Mouse (Mus musculus): ENCODE data around the gene Dnajb12.
A peak's percentile ranks its signal among the peaks of the same experiment; 100 is the strongest.
"Not testable (repeated sequence)": the region's sequence is repeated elsewhere in the genome, so short reads cannot be mapped to it uniquely, and the experiment has no call there.

The Dnajb12 gene

GRCm38 (mm10) chr10:59872651-59873050 lies 6.7 kb upstream of the Dnajb12 start:
- not testable (repeated sequence) for DNase-seq

- DNase-seq = no peak
Measured at GRCm38 (mm10) chr10:59873206-59873605, 6.2 kb upstream of the Dnajb12 start.

DNA sequence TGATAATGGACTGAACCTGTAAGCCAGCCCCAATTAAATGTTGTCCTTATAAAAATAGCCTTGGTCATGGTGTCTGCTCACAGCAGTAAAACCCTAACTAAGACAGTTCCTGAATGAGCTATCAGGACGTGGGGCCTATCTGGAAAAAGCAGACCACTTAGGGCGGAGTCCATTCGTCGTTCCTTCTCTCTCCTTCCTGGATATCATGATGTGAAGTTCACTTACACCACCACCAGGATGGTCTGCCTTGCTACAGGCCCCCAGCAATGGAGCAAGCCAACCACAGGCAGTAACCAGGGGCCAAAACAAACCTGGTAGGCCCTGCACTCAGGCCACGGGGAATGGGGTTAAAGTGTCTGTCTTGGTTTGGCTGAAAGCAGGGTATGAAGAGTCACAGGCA lies 5.7 kb upstream of the Dnajb12 start:
- no peak for DNase-seq

GRCm38 (mm10) chr10:59875396-59875795 lies 4.0 kb upstream of the Dnajb12 start:
- DNase-seq = no peak

DNA sequence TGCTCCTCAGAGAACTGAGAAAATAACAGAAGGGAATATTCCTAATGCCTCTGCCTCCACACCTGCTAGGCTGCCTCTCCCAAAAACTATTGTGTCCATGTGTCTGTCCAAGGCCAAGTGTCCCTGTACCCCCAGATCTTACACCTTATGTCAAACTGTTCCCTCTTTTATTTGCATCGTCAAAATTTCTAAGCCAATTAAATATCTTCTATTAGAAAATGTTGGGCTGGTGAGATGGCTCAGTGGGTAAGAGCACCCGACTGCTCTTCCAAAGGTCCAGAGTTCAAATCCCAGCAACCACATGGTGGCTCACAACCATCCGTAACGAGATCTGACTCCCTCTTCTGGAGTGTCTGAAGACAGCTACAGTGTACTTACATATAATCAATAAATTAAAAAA lies 2.7 kb upstream of the Dnajb12 start:
- DNase-seq = not testable (repeated sequence)

DNA sequence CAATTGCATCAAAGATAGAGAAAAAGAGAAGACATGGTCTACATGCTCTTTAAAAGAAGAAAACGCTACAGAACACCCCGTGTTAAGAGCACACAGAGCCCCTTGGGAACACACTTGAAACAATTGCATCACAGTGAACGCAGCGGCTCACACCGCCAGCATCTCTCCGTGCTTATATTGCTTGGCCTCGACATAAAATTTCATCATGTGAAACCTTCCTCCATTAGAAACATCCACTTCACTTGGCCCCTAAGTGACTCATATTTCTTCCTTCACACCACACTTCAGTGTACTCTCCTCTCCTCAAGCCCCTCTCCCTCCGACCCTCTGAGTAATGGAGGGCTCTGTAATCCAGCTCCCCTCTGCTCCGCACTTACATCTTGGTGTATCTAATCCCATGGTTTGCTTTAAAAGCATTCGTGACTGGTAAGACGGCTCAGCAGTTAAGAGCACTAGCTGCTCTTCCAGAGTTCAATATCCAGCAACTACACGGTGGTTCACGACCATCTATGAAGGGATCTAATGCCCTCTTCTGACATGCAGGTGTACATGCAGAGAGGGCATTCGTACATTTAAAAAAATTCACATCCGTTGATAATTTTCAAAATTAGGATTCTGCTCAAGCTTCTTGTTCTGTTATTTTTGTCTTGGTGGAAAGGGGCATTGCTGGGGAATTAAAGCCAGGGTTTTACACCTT lies 1.8 kb upstream of the Dnajb12 start:
- DNase-seq = no peak

- DNase-seq = no peak
Measured at GRCm38 (mm10) chr10:59878823-59879222, 533 bp upstream of the Dnajb12 start.

DNA sequence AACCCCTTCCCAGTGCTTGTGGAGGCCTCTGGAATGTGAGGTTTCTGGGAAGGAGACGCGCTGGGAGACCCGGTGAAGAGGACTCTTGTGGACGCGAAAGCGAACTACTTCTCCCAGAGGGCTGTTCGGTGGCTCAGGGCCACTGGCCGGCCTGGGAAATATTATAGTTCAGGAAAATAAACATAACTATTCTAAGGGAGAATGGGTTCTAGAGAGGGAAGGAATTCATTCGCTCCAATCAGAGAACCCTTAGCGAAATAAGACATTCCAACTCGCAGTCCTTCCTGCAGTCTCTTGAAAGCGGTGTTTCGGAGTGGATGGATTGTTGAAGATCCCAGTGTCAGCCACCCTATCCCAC lies 652 bp downstream of the Dnajb12 start:
- no peak for DNase-seq

- DNase-seq = no peak
Measured at GRCm38 (mm10) chr10:59880837-59881236, 1.5 kb downstream of the Dnajb12 start.

GRCm38 (mm10) chr10:59884327-59885173 lies 5.2 kb downstream of the Dnajb12 start:
- no peak for DNase-seq

DNA sequence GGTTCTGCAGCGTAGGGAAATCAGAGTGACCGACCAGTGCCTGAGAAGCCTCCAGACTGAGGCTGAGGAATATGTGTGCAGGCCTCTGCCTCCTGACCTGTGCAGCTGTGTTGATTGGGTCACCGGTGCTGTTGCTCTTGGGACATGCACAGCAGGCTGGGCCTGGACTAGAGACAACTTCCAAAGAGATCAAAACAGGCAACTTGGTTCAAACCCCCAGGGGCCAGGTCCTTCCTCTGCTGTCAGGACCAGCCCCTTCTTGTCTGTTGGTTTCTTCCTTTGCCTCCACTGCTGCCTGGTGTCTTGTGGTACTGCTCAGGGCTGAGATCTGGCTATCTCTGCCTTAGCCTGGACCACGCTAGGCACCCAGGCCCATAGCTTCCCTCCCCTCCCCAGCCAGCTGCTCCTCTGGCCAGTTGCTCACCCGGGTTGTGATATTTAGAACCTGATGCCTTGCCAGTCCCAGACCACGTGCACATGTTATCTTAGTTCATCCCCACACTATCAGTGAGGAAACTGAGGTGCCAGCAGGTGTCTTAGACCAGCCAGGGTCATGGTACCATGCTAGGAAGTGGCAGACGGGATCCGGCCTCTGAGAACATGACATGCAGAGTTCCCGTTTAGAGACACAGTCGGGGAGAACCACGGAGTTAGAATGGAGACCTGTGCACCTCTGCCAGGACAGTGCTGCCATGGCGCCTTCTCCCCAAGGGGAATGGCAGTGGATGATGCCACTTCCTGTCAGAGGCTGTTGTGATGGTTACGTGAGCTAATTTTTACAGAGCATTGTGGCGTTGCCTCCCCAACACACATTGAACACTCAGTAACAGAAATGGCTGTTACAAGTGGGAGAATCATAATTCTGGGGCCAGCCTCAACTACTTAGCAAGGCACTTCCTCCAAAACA lies 6.1 kb downstream of the Dnajb12 start:
- DNase-seq = no peak

- DNase-seq = no peak
Measured at GRCm38 (mm10) chr10:59886081-59886466, 6.7 kb downstream of the Dnajb12 start.

DNA sequence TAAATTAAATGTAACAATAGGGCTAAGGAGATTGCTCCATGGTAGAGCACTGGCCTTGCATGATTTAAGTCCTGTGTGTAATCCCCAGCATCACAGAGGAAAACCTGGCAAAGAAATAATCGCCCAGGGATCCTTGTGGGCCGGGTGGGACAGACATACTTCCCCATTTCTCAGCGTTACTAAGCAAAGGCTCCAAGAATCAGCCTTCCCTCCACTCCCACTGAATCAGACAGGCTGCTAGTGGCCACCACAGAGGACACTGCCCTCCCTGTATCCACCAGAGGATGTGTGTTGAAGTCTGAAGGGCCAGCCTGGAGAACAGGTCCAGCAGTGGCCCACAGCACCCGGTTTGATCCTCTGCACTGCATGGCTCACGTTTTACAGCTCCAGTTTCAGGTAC lies 8.1 kb downstream of the Dnajb12 start:
- DNase-seq = no peak

DNA sequence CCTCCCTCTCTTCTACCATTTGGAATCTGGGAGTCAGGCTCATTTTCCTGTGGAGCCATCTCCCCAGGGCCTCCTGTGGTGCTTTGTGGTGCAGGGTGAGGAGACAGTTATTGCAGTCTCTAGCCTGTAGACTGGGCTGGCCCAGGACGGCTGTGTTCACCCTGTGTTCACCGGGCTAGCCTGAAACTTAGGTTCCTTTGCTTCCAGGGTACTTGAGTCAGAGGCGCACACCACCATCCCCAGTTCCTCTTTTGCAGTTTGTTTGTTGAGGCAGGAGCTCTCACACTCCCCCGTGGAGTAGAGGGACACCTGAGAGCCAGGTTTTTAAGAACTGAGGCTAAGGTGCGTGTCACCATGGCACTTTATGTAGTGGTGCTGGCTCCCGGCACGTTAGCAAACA lies 10.0 kb downstream of the Dnajb12 start:
- no peak for DNase-seq

DNA sequence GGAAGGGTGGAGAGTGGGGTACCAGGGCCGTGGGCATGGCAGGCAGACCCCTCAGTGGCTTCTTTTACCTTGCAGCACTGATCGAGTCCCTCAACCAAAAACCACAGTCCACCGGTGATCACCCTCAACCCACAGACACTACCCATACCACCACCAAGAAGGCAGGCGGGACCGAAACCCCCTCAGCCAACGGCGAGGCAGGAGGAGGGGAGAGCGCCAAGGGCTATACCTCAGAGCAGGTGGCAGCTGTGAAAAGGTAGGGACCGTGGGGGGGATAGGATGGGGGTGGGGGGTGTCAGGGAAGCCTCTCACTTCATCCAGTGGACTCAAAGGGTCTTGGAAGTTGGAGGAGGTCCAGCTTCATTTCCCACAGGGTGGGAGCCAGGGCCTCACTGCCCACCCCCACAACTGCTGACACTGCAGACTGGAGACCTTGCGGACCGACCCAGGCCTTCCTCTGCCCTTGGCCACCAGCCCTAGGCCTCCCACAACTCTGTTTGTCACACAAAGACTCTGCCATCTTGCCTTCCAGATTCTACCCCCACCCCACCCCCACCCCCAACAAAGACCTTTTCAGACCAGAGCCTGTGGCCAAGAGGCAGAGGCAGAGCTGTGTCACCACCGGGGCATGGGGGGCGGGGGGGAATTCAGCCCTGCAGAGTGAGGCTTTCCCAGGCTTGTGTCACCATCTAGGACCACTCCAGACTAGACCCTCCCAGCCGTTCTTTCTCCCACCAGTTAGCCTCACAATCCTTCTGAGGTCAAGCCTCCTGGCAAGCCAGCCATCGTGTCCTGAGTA lies 10.8 kb downstream of the Dnajb12 start:
- DNase-seq = no peak

DNA sequence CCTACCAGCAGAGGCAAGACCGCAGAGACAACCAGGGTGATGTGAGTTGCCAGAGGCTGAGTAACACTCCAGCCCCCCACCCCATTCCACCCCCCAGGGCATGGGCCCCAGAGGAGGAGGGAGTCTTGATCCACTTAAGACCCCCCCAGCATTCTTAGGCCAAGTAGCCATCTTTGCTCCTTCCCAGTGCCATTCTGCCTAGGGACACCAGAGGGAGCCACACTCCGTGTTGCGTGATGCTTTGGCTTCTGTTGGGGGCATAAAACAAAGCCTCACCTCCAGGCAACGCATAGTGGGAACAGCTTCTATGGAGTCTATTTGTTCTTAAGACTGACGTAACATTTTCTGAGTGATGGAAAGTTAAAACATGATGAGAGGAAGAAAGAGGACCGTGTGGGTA lies 13.6 kb downstream of the Dnajb12 start:
- DNase-seq = peak; percentile 62 to 77

DNA sequence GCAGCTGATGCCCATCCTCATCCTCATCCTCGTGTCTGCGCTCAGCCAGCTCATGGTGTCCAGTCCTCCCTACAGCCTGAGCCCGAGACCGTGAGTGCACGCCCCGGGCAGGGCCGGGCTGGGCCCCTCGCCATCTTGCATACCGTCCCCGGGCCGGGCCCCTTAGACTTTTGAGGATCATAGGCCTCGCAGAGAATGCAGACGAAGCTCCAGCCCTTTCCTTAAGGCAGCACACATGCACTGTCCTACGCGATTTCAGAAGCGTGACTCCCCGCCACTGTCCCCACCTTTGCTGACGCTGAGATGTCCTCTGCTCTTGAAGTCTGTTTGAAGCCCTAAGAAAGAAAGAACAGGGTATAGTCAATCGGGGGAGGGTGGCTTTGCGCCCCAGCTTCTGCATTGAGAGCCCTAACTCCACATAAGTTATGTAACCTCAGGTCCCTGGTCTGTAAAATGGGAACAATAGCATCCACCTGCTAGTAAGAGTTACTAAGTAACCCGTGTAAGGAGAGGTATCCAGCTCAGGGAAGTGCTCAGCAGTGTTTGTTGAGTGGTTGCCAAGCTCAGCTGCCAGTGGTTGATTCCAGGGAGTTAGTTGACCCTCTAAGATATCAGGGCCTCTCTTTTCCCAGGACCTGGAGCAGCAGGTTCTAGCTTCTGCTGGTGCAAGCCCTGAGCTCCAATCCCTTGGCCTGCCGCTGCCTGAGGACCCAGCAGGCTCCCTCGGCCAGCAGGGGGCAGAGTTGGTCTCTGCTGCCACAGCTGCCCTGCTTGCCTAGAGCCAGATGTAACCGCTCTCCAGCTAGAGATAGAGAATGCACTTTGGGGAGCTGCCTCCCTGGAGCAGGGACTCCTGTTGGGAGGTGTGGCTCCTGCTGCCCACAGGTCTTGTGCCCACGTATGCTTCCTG lies 15.2 kb downstream of the Dnajb12 start:
- peak; percentile 76 to 87 for DNase-seq

DNA sequence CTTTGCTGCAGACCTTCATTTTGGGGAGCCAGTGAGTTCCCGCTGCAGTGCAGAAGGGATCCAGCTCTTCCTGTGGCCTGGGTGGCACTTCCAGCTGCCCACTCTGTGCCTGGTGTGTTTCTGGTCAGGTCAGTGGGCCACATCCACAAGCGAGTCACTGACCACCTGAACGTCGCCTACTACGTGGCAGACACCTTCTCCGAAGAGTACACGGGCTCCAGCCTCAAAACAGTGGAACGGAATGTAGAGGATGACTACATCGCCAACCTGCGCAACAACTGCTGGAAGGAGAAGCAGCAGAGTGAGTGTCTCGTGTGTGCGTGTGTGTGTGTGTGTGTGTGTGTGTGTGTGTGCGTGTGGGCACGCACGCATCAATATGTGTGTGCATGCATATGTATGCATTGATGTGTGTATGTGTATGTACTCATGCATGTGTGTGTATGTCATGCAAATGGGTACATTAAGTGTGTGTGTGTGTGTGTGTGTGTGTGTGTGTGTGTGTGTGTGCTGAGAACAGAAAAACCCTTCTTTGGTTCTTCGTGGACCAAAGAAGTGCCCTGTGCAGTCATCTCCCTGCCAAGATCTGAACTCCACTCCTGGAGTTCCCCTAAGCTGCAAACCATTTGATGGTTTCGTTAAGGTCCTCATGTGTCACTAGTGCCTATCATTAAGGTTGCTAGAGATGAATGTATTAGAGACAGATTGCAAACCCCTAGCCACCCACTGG lies 16.3 kb downstream of the Dnajb12 start:
- no peak for DNase-seq

GRCm38 (mm10) chr10:59896211-59896610 lies 16.9 kb downstream of the Dnajb12 start:
- DNase-seq = no peak

- DNase-seq = peak; percentile 69 to 70
Measured at GRCm38 (mm10) chr10:59896911-59897331, 17.6 kb downstream of the Dnajb12 start.

DNA sequence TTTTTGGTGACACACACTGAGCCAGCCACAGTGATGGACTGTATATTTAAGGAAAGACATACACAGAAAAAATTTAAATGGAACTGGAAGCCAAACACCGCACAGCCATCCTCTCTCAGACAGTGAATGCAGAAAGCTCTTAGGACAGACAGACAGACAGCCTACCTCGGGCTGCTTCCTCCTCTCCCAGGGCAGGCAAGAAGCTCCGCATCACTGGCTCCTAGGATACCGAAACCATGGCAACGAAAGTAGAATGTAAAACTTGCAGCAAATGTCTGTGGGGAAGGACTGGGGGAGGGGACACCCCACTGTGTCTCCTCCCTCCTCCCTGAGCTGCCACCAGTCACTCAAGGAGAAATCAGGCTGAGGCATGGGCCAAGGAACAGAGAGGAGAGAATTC lies 18.2 kb downstream of the Dnajb12 start:
- DNase-seq = no peak
